8 mouse cellular contexts compared by ENCODE assay signal in the genomic region with DNA sequence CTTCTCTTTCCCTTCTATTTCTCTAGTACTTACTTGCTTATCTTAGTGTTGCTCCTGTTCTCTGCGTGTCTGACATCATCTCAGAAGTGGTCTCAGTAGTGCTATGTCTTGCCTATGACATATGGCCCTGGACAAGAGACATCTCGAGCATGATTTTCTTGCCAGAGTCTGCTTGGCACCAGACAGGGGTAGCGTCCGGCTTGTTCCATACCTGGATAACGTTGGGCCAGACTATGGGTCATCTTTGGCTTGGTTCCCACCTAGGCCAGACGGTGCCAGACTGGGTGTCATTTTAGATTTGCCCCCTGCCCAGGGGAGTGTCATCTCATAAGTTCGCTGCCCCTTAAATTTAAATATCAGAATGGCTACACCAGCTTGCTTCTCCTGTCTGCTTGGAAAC.
"Had no signal": no experiment of that assay in that cellular context is flagged by ENCODE, and none has a peak within 500 bp of the region (broad histone marks: within the 10 kb centered on the region; RNA-seq: fewer than 3 reads in every experiment).

No protein-coding gene starts in this region.

- ATAC-seq: liver, postnatal 0 days; midbrain, embryonic 15.5 days had no signal

- DNase-seq: kidney, postnatal 10 days; liver; liver, embryonic 13.5 days; liver, postnatal 0 days; lung, postnatal 14 days; retina, postnatal 1 day; thymus, postnatal 4 days had no signal
